Mouse (Mus musculus) thymus, adult 2 months (tissue): ENCODE results near the gene Endog. TPM values are rescaled to one million over a fixed set of nuclear protein-coding genes. Genes with fewer than 3 reads are reported as not detected.
A peak's percentile ranks its signal among the peaks of the same experiment; 100 is the strongest.

Experiments used
- DNase-seq: peaks from one replicate; pipeline ENCODE4 v3.0.0; 2021
- H3K27ac ChIP-seq: fragments of 200-500 bp; 2 replicates; pipeline ENCODE4 v1.5.1; 2012; ENCODE audit warnings: low read length, control low read depth; ENCODE audit not compliant: control insufficient read depth, insufficient read depth
- H3K27me3 ChIP-seq: fragments of 200-500 bp; 2 replicates; pipeline ENCODE4 v1.6.1; 2012; ENCODE audit warnings: mild to moderate bottlenecking, low read length, moderate library complexity, mixed read lengths; ENCODE audit not compliant: control insufficient read depth, insufficient read depth
- H3K36me3 ChIP-seq: fragments of 200-500 bp; 2 replicates; pipeline ENCODE4 v1.6.1; 2012; ENCODE audit warnings: mild to moderate bottlenecking, low read length, moderate library complexity; ENCODE audit not compliant: control insufficient read depth, insufficient read depth
- H3K4me1 ChIP-seq: fragments of 200-500 bp; replicated peaks from 2 replicates; pipeline ENCODE4 v1.6.1; 2012; ENCODE audit warnings: low read length; ENCODE audit not compliant: control insufficient read depth, insufficient read depth
- H3K4me3 ChIP-seq: fragments of 200-500 bp; 2 replicates; pipeline ENCODE4 v1.5.1; 2012; ENCODE audit warnings: mild to moderate bottlenecking, low read length, control low read depth, moderate library complexity; ENCODE audit not compliant: control insufficient read depth, insufficient read depth
- CTCF ChIP-seq: fragments of 200-500 bp; IDR thresholded peaks from 2 replicates; pipeline ENCODE4 v1.5.1; 2012; ENCODE audit warnings: mild to moderate bottlenecking, control low read depth, low read length, moderate library complexity, borderline replicate concordance; ENCODE audit not compliant: control insufficient read depth, poor library complexity, insufficient read depth; ENCODE audit errors: extremely low read depth
- POLR2A ChIP-seq: fragments of 200-500 bp; IDR thresholded peaks from 2 replicates; pipeline ENCODE4 v1.6.1; 2012; ENCODE audit warnings: mild to moderate bottlenecking, low read length, control low read depth, moderate library complexity; ENCODE audit not compliant: control insufficient read depth, poor library complexity, insufficient read depth; ENCODE audit errors: extremely low read depth
- WGBS: fragments of 180-500 bp; shearing (Covaris S2); methylation state at CpG from one replicate; pipeline ENCODE4 v1.1.7; 2018; 5-methylcytosine and 5-hydroxymethylcytosine counted together
- polyA plus RNA-seq: library from polyadenylated mRNA; depleted of rRNA; stranded (reverse); fragments of >200 nt; gene quantifications from 2 replicates; pipeline ENCODE4 v1.2.3, GENCODE M21; 2012

Endog gene
- polyA plus RNA-seq, 1 experiment, result 37.8 TPM

GRCm38 (mm10) chr2:30198021-30198420 lies 26.7 kb downstream of the Endog start:
- 95% methylated on average over 4 of the region's 4 CpGs for WGBS
- Histone ChIP-seq H3K4me3 (no peak overlapping the region), H3K27ac (no peak overlapping the region), H3K36me3 (no peaks in the 10 kb centered on the region), H3K4me1 (no peaks in the 10 kb centered on the region), H3K27me3 (no peaks in the 10 kb centered on the region)
- TF ChIP-seq CTCF (no peak), POLR2A (no peak)
- DNase-seq, result no peak

- Histone ChIP-seq H3K36me3 (no peaks in the 10 kb centered on the region), H3K27me3 (no peaks in the 10 kb centered on the region), H3K4me3 (no peak overlapping the region), H3K4me1 (peaks cover 4% of the 10 kb centered on the region), H3K27ac (no peak overlapping the region)
- no peak for DNase-seq
- TF ChIP-seq POLR2A (no peak), CTCF (no peak)
- 92% methylated on average over 1 of the region's 1 CpGs for WGBS
Measured at GRCm38 (mm10) chr2:30199984-30200383, 28.7 kb downstream of the Endog start.

- no peak overlapping the region for H3K27ac ChIP-seq
- TF ChIP-seq POLR2A, result no peak
- TF ChIP-seq CTCF, result no peak
- WGBS, result 92% methylated on average over 5 of the region's 5 CpGs
- peaks cover 7% of the 10 kb centered on the region for H3K4me1 ChIP-seq
- no peak overlapping the region for H3K4me3 ChIP-seq
- no peak for DNase-seq
- H3K36me3 ChIP-seq, result no peaks in the 10 kb centered on the region
- H3K27me3 ChIP-seq, result no peaks in the 10 kb centered on the region
Measured at GRCm38 (mm10) chr2:30200388-30200925, 29.2 kb downstream of the Endog start.

GRCm38 (mm10) chr2:30203439-30203838 lies 32.1 kb downstream of the Endog start:
- H3K36me3 ChIP-seq, result no peaks in the 10 kb centered on the region
- DNase-seq, result peak; percentile 37
- no peak overlapping the region for H3K4me3 ChIP-seq
- no peak overlapping the region for H3K27ac ChIP-seq
- TF ChIP-seq POLR2A, result no peak
- TF ChIP-seq CTCF, result no peak
- WGBS, result 87% methylated on average over 7 of the region's 7 CpGs
- peaks cover 14% of the 10 kb centered on the region for H3K4me1 ChIP-seq
- no peaks in the 10 kb centered on the region for H3K27me3 ChIP-seq

- no peak for DNase-seq
- H3K4me1 ChIP-seq, result peaks cover 14% of the 10 kb centered on the region
- no peaks in the 10 kb centered on the region for H3K36me3 ChIP-seq
- TF ChIP-seq CTCF (no peak), POLR2A (no peak)
- H3K27ac ChIP-seq, result peak overlapping the region; percentile 17; the same call in 1 of the 2 replicates
- WGBS, result 2% methylated on average over 13 of the region's 13 CpGs
- no peaks in the 10 kb centered on the region for H3K27me3 ChIP-seq
- H3K4me3 ChIP-seq, result peak overlapping the region; percentile 72
Measured at GRCm38 (mm10) chr2:30205255-30205628, 33.9 kb downstream of the Endog start.

- Histone ChIP-seq H3K4me3 (peak within 1 kb of the TSS; percentile 72), H3K4me1 (peaks cover 14% of the 10 kb centered on the region), H3K36me3 (no peaks in the 10 kb centered on the region), H3K27me3 (no peaks in the 10 kb centered on the region), H3K27ac (peak within 1 kb of the TSS; percentile 17; the same call in 1 of the 2 replicates)
- WGBS, result under 1% methylated on average over 44 of the region's 44 CpGs
- peak; percentile 90 for DNase-seq
- TF ChIP-seq POLR2A (peak; percentile 44; the same call in 1 of the 2 replicates), CTCF (no peak)
Measured at GRCm38 (mm10) chr2:30205629-30206357, 34.5 kb downstream of the Endog start, which contains the start of gene Kyat1. TSS of gene Kyat1 (minus strand) at chr2:30205847.

- WGBS, result 94% methylated on average over 4 of the region's 4 CpGs
Measured at GRCm38 (mm10) chr2:30207401-30207800, 36.1 kb downstream of the Endog start.

More at GRCm38 (mm10) chr2:30207401-30207800, 36.1 kb downstream of the Endog start:
- Histone ChIP-seq H3K27me3 (no peaks in the 10 kb centered on the region), H3K4me3 (no peak overlapping the region), H3K4me1 (peaks cover 14% of the 10 kb centered on the region), H3K27ac (no peak overlapping the region), H3K36me3 (no peaks in the 10 kb centered on the region)
- no peak for TF ChIP-seq CTCF
- no peak for TF ChIP-seq POLR2A
- no peak for DNase-seq
